Mouse (Mus musculus) retina, postnatal 1 day (tissue): ENCODE measurements at regions not wholly inside any gene's neighbourhood (a gene's known extent, or its start where the extent isn't known, plus 50 kb on each side); places are given as distances from the start of the nearest gene placed in this dataset.

Experiments used
- DNase-seq: peaks from one replicate; pipeline ENCODE4 v3.0.0-alpha.2; 2012

- no peak for DNase-seq
Observed at GRCm38 (mm10) chr1:151092035-151092434, 90.3 kb upstream of the Gm47985 start.

GRCm38 (mm10) chr1:151095344-151096050, 86.8 kb upstream of the Gm47985 start:
- DNase-seq: no peak

- no peak for DNase-seq
Observed at GRCm38 (mm10) chr1:151096079-151096478, 86.3 kb upstream of the Gm47985 start.

GRCm38 (mm10) chr1:151097506-151097905, 84.8 kb upstream of the Gm47985 start:
- no peak for DNase-seq

- no peak for DNase-seq
Observed at GRCm38 (mm10) chr1:151098763-151099162, 83.6 kb upstream of the Gm47985 start.

- peak; percentile 28 for DNase-seq
Observed at GRCm38 (mm10) chr1:151100565-151101483, 81.5 kb upstream of the Gm47985 start.

GRCm38 (mm10) chr1:151101516-151101915, 80.8 kb upstream of the Gm47985 start:
- no peak for DNase-seq

- no peak for DNase-seq
Observed at GRCm38 (mm10) chr1:151102061-151102460, 80.3 kb upstream of the Gm47985 start.

- DNase-seq: no peak
Observed at GRCm38 (mm10) chr1:151102646-151103391, 79.5 kb upstream of the Gm47985 start.

GRCm38 (mm10) chr1:151103522-151104037, 78.8 kb upstream of the Gm47985 start:
- DNase-seq: no peak

- no peak for DNase-seq
Observed at GRCm38 (mm10) chr1:151104346-151104745, 78.0 kb upstream of the Gm47985 start.

- no peak for DNase-seq
Observed at GRCm38 (mm10) chr1:151104806-151105205, 77.5 kb upstream of the Gm47985 start.

GRCm38 (mm10) chr1:151105251-151105650, 77.1 kb upstream of the Gm47985 start:
- DNase-seq: no peak

- no peak for DNase-seq
Observed at GRCm38 (mm10) chr1:151107401-151107800, 74.9 kb upstream of the Gm47985 start.

GRCm38 (mm10) chr1:151109333-151109732, 73.0 kb upstream of the Gm47985 start:
- DNase-seq: no peak

- no peak for DNase-seq
Observed at GRCm38 (mm10) chr1:151110412-151110811, 71.9 kb upstream of the Gm47985 start.

- DNase-seq: no peak
Observed at GRCm38 (mm10) chr1:151111683-151112082, 70.7 kb upstream of the Gm47985 start.

GRCm38 (mm10) chr1:151112390-151112789, 69.9 kb upstream of the Gm47985 start:
- no peak for DNase-seq

GRCm38 (mm10) chr1:151113199-151113598, 69.1 kb upstream of the Gm47985 start:
- no peak for DNase-seq

GRCm38 (mm10) chr1:151118530-151118929, 63.8 kb upstream of the Gm47985 start:
- no peak for DNase-seq

GRCm38 (mm10) chr1:151118982-151119381, 63.4 kb upstream of the Gm47985 start:
- no peak for DNase-seq

- DNase-seq: no peak
Observed at GRCm38 (mm10) chr1:151119566-151119965, 62.8 kb upstream of the Gm47985 start.

GRCm38 (mm10) chr1:151121686-151122085, 60.7 kb upstream of the Gm47985 start:
- DNase-seq: no peak
